Mouse (Mus musculus) CD8-positive naive resting alpha-beta T cell, adult 2 months (primary cell): ENCODE measurements around the gene Ror1.

ENCODE experiments used
- DNase-seq, 2 experiments: peaks; one replicate each; pipeline ENCODE4 v3.0.0; 2022; ENCODE audit warnings: low read depth in 2 of 2, low spot score in 2 of 2

Ror1 gene

GRCm38 (mm10) chr4:100095685-100096595, at the start of gene Ror1:
TSS of gene Ror1 (plus strand) at chr4:100095791.
- DNase-seq, result peak in 1 of 2 experiments; percentile 21

- no peak for DNase-seq
These were observed 48.5 kb upstream of the Ror1 start for GRCm38 (mm10) chr4:100047066-100047465.

- no peak for DNase-seq
These were observed 47.1 kb upstream of the Ror1 start for GRCm38 (mm10) chr4:100048351-100048950.

GRCm38 (mm10) chr4:100051767-100052166, 43.8 kb upstream of the Ror1 start:
- DNase-seq, result no peak

- DNase-seq, result no peak
These were observed 43.3 kb upstream of the Ror1 start for GRCm38 (mm10) chr4:100052258-100052657.

- DNase-seq, result no peak
These were observed 39.5 kb upstream of the Ror1 start for GRCm38 (mm10) chr4:100056046-100056445.

- DNase-seq, result no peak
These were observed 39.1 kb upstream of the Ror1 start for GRCm38 (mm10) chr4:100056446-100056845.

GRCm38 (mm10) chr4:100057381-100057780, 38.2 kb upstream of the Ror1 start:
- no peak for DNase-seq

- no peak for DNase-seq
These were observed 37.0 kb upstream of the Ror1 start for GRCm38 (mm10) chr4:100058631-100059030.

- no peak for DNase-seq
These were observed 35.8 kb upstream of the Ror1 start for GRCm38 (mm10) chr4:100059811-100060210.

GRCm38 (mm10) chr4:100061396-100062066, 34.1 kb upstream of the Ror1 start:
- no peak for DNase-seq

GRCm38 (mm10) chr4:100065686-100066085, 29.9 kb upstream of the Ror1 start:
- no peak for DNase-seq

GRCm38 (mm10) chr4:100070101-100070500, 25.5 kb upstream of the Ror1 start:
- no peak for DNase-seq

- no peak for DNase-seq
These were observed 1.1 kb downstream of the Ror1 start for GRCm38 (mm10) chr4:100096596-100097181.

- DNase-seq, result no peak
These were observed 1.9 kb downstream of the Ror1 start for GRCm38 (mm10) chr4:100097364-100097979.

- no peak for DNase-seq
These were observed 5.7 kb downstream of the Ror1 start for GRCm38 (mm10) chr4:100101066-100101820.

- no peak for DNase-seq
These were observed 6.3 kb downstream of the Ror1 start for GRCm38 (mm10) chr4:100101844-100102243.

- no peak for DNase-seq
These were observed 8.7 kb downstream of the Ror1 start for GRCm38 (mm10) chr4:100104241-100104640.

GRCm38 (mm10) chr4:100107593-100107992, 12.0 kb downstream of the Ror1 start:
- DNase-seq, result no peak

GRCm38 (mm10) chr4:100108551-100108950, 13.0 kb downstream of the Ror1 start:
- no peak for DNase-seq
